Mouse (Mus musculus) heart, postnatal 0 days (tissue): ENCODE data around the gene S100pbp.

Experiments used
- CTCF ChIP-seq: IDR thresholded peaks from 2 replicates; pipeline ENCODE4 v1.5.1; 2016; ENCODE audit warnings: antibody characterized with exemption, control low read depth, low read depth
- EP300 ChIP-seq: IDR thresholded peaks from 2 replicates; pipeline ENCODE4 v1.6.1; 2016; ENCODE audit warnings: antibody characterized with exemption, low read depth

GRCm38 (mm10) chr4:129172529-129172928 lies 17.0 kb downstream of the S100pbp start:
- TF ChIP-seq EP300 (no peak), CTCF (no peak)
